In the genomic region with DNA sequence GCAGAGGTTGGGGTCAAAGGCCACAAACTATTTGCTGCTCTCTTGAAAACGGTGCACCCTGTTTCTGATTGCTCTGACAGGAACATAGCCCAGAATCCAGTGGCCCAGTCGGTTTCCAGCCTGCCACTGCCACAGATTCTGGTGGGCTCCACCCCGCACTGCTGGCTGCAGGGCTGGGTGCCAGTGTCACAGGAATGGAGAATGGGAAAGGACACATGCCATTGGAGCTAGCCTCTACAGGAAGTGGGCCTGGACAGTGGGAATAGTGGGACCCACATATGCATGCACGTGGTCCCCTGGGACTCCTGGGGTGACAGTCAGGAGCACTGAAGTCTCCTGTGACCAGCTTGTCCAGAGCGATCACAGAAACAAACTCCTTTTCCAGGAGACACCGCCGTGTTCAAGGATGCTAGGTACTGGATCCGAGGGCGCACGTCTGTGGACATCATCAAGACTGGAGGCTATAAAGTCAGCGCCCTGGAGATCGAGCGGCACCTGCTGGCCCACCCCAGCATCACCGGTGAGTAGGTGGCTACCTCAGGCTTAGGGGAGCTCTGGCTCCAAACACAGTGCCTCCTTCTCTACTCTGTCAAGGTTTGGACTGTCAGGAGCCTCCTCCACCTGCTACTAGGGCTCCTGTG, we compare ENCODE assay signal across 10 mouse cellular contexts. TPM values are rescaled to one million over a fixed set of nuclear protein-coding genes. Genes with fewer than 3 reads are reported as not detected.
DNase-seq lines count a peak whose midpoint lies in the region; ATAC-seq and TF ChIP-seq lines count a peak whose summit lies in the region.
"Had no signal": no experiment of that assay in that cellular context is flagged by ENCODE, and none has a peak within 500 bp of the region (broad histone marks: within the 10 kb centered on the region; RNA-seq: fewer than 3 reads in every experiment).

No protein-coding gene starts in this region.

- no peaks in the 10 kb centered on the region for H3K9me3 ChIP-seq in intestine, postnatal 0 days (ENCODE audit: control insufficient read depth)
- H3K9me3 ChIP-seq in intestine, embryonic 15.5 days: no peaks in the 10 kb centered on the region
- H3K9me3 ChIP-seq in G1E (replicated peaks): 0 out of 2 replicates have a peak, but pooled peaks cover 2% of the 10 kb centered on the region
- H3K9me3 ChIP-seq in forebrain, embryonic 13.5 days (replicated peaks): no peaks in the 10 kb centered on the region
- H3K9me3 ChIP-seq in midbrain, embryonic 14.5 days (ENCODE audit: control insufficient read depth, low read length): no peaks in the 10 kb centered on the region
- H3K9me3 ChIP-seq: heart, embryonic 10.5 days had no signal

- no peak overlapping the region for H3K27ac ChIP-seq in intestine, postnatal 0 days (ENCODE audit: low read depth, low read length)
- H3K27ac ChIP-seq in intestine, embryonic 15.5 days: no peak overlapping the region
- no peak overlapping the region for H3K27ac ChIP-seq in forebrain, embryonic 13.5 days
- H3K27ac ChIP-seq in midbrain, embryonic 14.5 days (replicated peaks; ENCODE audit: low read depth, low read length): peak overlapping the region; percentile 82
- H3K27ac ChIP-seq in kidney, adult 2 months (ENCODE audit: insufficient read depth, low read depth, low read length): no peak overlapping the region
- H3K27ac ChIP-seq: heart, embryonic 10.5 days; macrophage had no signal

- H3K27me3 ChIP-seq in intestine, postnatal 0 days (replicated peaks; ENCODE audit: control insufficient read depth, insufficient read depth, low read length): no peaks in the 10 kb centered on the region
- no peaks in the 10 kb centered on the region for H3K27me3 ChIP-seq in intestine, embryonic 15.5 days (replicated peaks)
- H3K27me3 ChIP-seq in G1E (ENCODE audit: insufficient read depth, low read length): peaks cover 86% of the 10 kb centered on the region
- H3K27me3 ChIP-seq in forebrain, embryonic 13.5 days: peaks cover 18% of the 10 kb centered on the region
- no peaks in the 10 kb centered on the region for H3K27me3 ChIP-seq in midbrain, embryonic 14.5 days (ENCODE audit: control insufficient read depth, insufficient read depth, low read length)
- no peaks in the 10 kb centered on the region for H3K27me3 ChIP-seq in kidney, adult 2 months (replicated peaks; ENCODE audit: control insufficient read depth, insufficient read depth, low read length)

- no peak overlapping the region for H3K4me2 ChIP-seq in intestine, postnatal 0 days (replicated peaks; ENCODE audit: low read depth)
- no peak overlapping the region for H3K4me2 ChIP-seq in intestine, embryonic 15.5 days (replicated peaks)
- H3K4me2 ChIP-seq in forebrain, embryonic 13.5 days: no peak overlapping the region
- H3K4me2 ChIP-seq in midbrain, embryonic 14.5 days (ENCODE audit: low read length): no peak overlapping the region

- H3K4me1 ChIP-seq in intestine, postnatal 0 days (replicated peaks; ENCODE audit: control insufficient read depth, insufficient read depth, low read length): no peaks in the 10 kb centered on the region
- H3K4me1 ChIP-seq in intestine, embryonic 15.5 days (replicated peaks): no peaks in the 10 kb centered on the region
- H3K4me1 ChIP-seq in G1E (ENCODE audit: insufficient read depth, low read depth, low read length): peaks cover 20% of the 10 kb centered on the region
- H3K4me1 ChIP-seq in forebrain, embryonic 13.5 days: peaks cover 47% of the 10 kb centered on the region
- peaks cover 35% of the 10 kb centered on the region for H3K4me1 ChIP-seq in midbrain, embryonic 14.5 days (ENCODE audit: control insufficient read depth, insufficient read depth, low read length)
- H3K4me1 ChIP-seq in kidney, adult 2 months (ENCODE audit: control insufficient read depth, insufficient read depth, low read length): no peaks in the 10 kb centered on the region

- peak; percentile 62 for TF ChIP-seq CTCF in intestine, postnatal 0 days (IDR thresholded peaks at IDR 0.05; ENCODE audit: low read depth)
- peak; percentile 61 for TF ChIP-seq CTCF in G1E (IDR thresholded peaks at IDR 0.05; ENCODE audit: low read depth, low read length)
- no peak for TF ChIP-seq CTCF in kidney, adult 2 months (conservative IDR thresholded peaks at IDR 0.05; ENCODE audit: insufficient read depth, insufficient read length, low read depth, low read length)

- peak; percentile 77 for DNase-seq in G1E (ENCODE audit: low spot score)
- no peak for DNase-seq in midbrain, embryonic 14.5 days
- no peak for DNase-seq in left cerebral cortex, adult 11 months (ENCODE audit: low spot score)
- no peak for DNase-seq in kidney, adult 2 months
- DNase-seq in kidney, adult 9 months: no peak

- peaks cover 49% of the 10 kb centered on the region for H3K36me3 ChIP-seq in intestine, postnatal 0 days (ENCODE audit: control insufficient read depth, insufficient read depth)
- H3K36me3 ChIP-seq in intestine, embryonic 15.5 days: peaks cover 5% of the 10 kb centered on the region; the same call in 1 of the 2 replicates
- no peaks in the 10 kb centered on the region for H3K36me3 ChIP-seq in G1E (replicated peaks)
- peaks cover 14% of the 10 kb centered on the region; the same call in 1 of the 2 replicates for H3K36me3 ChIP-seq in forebrain, embryonic 13.5 days (ENCODE audit: poor library complexity, severe bottlenecking)
- peaks cover 11% of the 10 kb centered on the region; the same call in 1 of the 2 replicates for H3K36me3 ChIP-seq in midbrain, embryonic 14.5 days (ENCODE audit: control insufficient read depth, insufficient read depth, low read length)
- H3K36me3 ChIP-seq in kidney, adult 2 months (ENCODE audit: control insufficient read depth, insufficient read depth, low read length): no peaks in the 10 kb centered on the region

- no peak overlapping the region for H3K4me3 ChIP-seq in intestine, postnatal 0 days (ENCODE audit: low read depth, low read length)
- no peak overlapping the region for H3K4me3 ChIP-seq in intestine, embryonic 15.5 days (replicated peaks)
- H3K4me3 ChIP-seq in G1E (ENCODE audit: low read depth, low read length): no peak overlapping the region
- no peak overlapping the region for H3K4me3 ChIP-seq in forebrain, embryonic 13.5 days
- H3K4me3 ChIP-seq in midbrain, embryonic 14.5 days (replicated peaks; ENCODE audit: low read depth, low read length): no peak overlapping the region
- no peak overlapping the region for H3K4me3 ChIP-seq in kidney, adult 2 months (ENCODE audit: insufficient read depth, low read depth, low read length)
- H3K4me3 ChIP-seq: heart, embryonic 10.5 days had no signal

- WGBS in intestine, postnatal 0 days: 73% methylated on average over 14 of the region's 14 CpGs
- WGBS in intestine, embryonic 15.5 days: 69% methylated on average over 14 of the region's 14 CpGs
- WGBS in forebrain, embryonic 13.5 days: 72% methylated on average over 14 of the region's 14 CpGs
- WGBS in midbrain, embryonic 14.5 days: 75% methylated on average over 14 of the region's 14 CpGs
- 80% methylated on average over 14 of the region's 14 CpGs for WGBS in kidney, adult 2 months

- no peak for TF ChIP-seq POLR2A in kidney, adult 2 months (IDR thresholded peaks at IDR 0.05; ENCODE audit: low read depth, low read length)

- no peak for ATAC-seq in intestine, postnatal 0 days
- no peak for ATAC-seq in intestine, embryonic 15.5 days
- peak; percentile 28; the same call in 1 of the 2 replicates for ATAC-seq in G1E (ENCODE audit: extremely low read depth, insufficient number of reproducible peaks, low FRiP score, poor library complexity, severe bottlenecking)
- peak; percentile 44; the same call in 1 of the 2 replicates for ATAC-seq in forebrain, embryonic 13.5 days
- ATAC-seq in midbrain, embryonic 14.5 days (ENCODE audit: low FRiP score, low TSS enrichment): no peak

- H3K9ac ChIP-seq in intestine, postnatal 0 days (ENCODE audit: low read depth, low read length): no peak overlapping the region
- H3K9ac ChIP-seq in intestine, embryonic 15.5 days: no peak overlapping the region
- no peak overlapping the region for H3K9ac ChIP-seq in forebrain, embryonic 13.5 days
- no peak overlapping the region for H3K9ac ChIP-seq in midbrain, embryonic 14.5 days (replicated peaks; ENCODE audit: low read length)

RNA-seq across cellular contexts. Expression of gene Cdh15, which starts 35.0 kb away (rescaled TPM):
- 0.04 and 0.07 TPM in 2 replicates for polyA plus RNA-seq in intestine, postnatal 0 days (2015; fragmentation: Nextera tagmentation; extraction: Ambion mirVana)
- polyA plus RNA-seq in intestine, embryonic 15.5 days (2015; fragmentation: Nextera tagmentation; extraction: Ambion mirVana): 0.23 and 0.49 TPM in 2 replicates
- total RNA-seq in G1E (2014; fragmentation: Nextera tagmentation) (not detected in 2 replicates), G1E (2017) (not detected in 2 replicates)
- not detected in 2 replicates for polyA plus RNA-seq in G1E (2012)
- polyA plus RNA-seq in forebrain, embryonic 13.5 days (2015; fragmentation: Nextera tagmentation; extraction: Ambion mirVana): 0.28 and 0.74 TPM in 2 replicates
- 1.5 and 2.6 TPM in 2 replicates for polyA plus RNA-seq in midbrain, embryonic 14.5 days (2014; fragmentation: Nextera tagmentation; extraction: Ambion mirVana)
- polyA plus RNA-seq in kidney, adult 2 months (2012; rRNA removed): 0.11 TPM in 1 of 2 replicates, not detected in the other
- polyA plus RNA-seq: macrophage had no signal

RNA-seq across cellular contexts. Expression of gene Acsf3, which starts 37.4 kb away (rescaled TPM):
- polyA plus RNA-seq in intestine, postnatal 0 days (2015; fragmentation: Nextera tagmentation; extraction: Ambion mirVana): 22.8 and 22.9 TPM in 2 replicates
- polyA plus RNA-seq in intestine, embryonic 15.5 days (2015; fragmentation: Nextera tagmentation; extraction: Ambion mirVana): 21.8 and 24.6 TPM in 2 replicates
- not detected in 2 replicates for total RNA-seq in G1E (2014; fragmentation: Nextera tagmentation)
- 0.41 and 0.49 TPM in 2 replicates for total RNA-seq in G1E (2017)
- 0.63 and 0.74 TPM in 2 replicates for polyA plus RNA-seq in G1E (2012)
- 15.4 and 17.4 TPM in 2 replicates for polyA plus RNA-seq in forebrain, embryonic 13.5 days (2015; fragmentation: Nextera tagmentation; extraction: Ambion mirVana)
- polyA plus RNA-seq in midbrain, embryonic 14.5 days (2014; fragmentation: Nextera tagmentation; extraction: Ambion mirVana): 16.3 and 16.8 TPM in 2 replicates
- 73.9 and 74.9 TPM in 2 replicates for polyA plus RNA-seq in kidney, adult 2 months (2012; rRNA removed)

Comparison
In these comparisons a context has a peak if more than half of its experiments do, and no peak if none do; other contexts are left out.
1. ATAC-seq: peak in G1E (single experiment) and forebrain, embryonic 13.5 days (single experiment); none in intestine, postnatal 0 days (single experiment), intestine, embryonic 15.5 days (single experiment) and midbrain, embryonic 14.5 days (single experiment).